Mouse (Mus musculus) E14TG2a.4 (cell line): ENCODE measurements around the gene Tmc8.

ENCODE experiments used
- CTCF ChIP-seq: conservative IDR thresholded peaks from 2 replicates; pipeline ENCODE4 v1.5.1; 2014; ENCODE audit warnings: low read length
- POU5F1 ChIP-seq: IDR thresholded peaks from 2 replicates; pipeline ENCODE4 v1.6.1; 2014; ENCODE audit warnings: low read length, borderline replicate concordance

DNA sequence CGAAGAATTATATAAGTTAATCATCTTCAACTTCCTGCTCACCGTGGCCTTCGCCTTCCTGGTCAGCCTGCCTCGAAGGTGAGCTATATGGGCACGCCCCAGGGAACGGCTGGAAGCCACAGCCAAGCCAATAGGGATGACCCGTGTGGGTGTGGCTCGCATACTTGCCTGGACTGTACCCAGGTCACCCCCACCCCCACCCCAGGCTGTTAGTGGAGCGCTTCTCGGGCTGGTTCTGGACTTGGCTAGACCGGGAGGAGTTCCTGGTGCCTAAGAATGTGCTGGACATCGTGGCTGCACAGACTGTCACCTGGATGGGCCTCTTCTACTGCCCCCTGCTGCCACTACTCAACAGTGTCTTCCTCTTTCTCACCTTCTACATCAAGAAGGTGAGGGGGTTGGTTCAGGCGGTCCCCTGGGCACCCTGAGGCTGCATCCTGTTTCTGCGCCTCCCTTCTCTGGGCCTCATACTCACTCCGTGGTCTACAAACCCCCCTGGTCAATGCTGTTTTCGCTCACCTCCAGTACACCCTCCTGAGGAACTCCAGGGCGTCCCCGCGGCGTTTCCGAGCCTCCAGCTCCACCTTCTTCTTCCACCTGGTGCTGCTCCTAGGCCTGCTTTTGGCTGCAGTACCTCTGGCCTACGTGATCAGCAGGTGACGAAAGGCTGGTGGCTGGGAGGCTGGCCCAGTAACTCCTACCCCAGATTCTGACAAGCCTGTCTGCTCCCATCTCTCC lies 9.0 kb downstream of the Tmc8 start:
- TF ChIP-seq CTCF, result peak; percentile 27
- TF ChIP-seq POU5F1, result no peak
